Mouse (Mus musculus) brown adipose tissue, adult 24 weeks (tissue): ENCODE measurements around the gene Sars. TPM values are rescaled to one million over a fixed set of nuclear protein-coding genes. Genes with fewer than 3 reads are reported as not detected.

Experiments used
- H3K27ac ChIP-seq: fragments of 200-500 bp; replicated peaks from 2 replicates; pipeline ENCODE4 v1.5.1; 2012; ENCODE audit warnings: low read depth, mild to moderate bottlenecking, low read length
- H3K4me1 ChIP-seq: fragments of 200-500 bp; 2 replicates; pipeline ENCODE4 v1.6.1; 2012; ENCODE audit warnings: low read length, mixed read lengths; ENCODE audit not compliant: control insufficient read depth, insufficient read depth, insufficient read length
- H3K4me3 ChIP-seq: fragments of 200-500 bp; 2 replicates; pipeline ENCODE4 v1.5.1; 2012; ENCODE audit warnings: low read depth, mild to moderate bottlenecking, low read length, moderate library complexity; ENCODE audit not compliant: insufficient read depth
- polyA plus RNA-seq: library from polyadenylated mRNA; stranded (reverse); fragments of >200 nt; gene quantifications from 2 replicates; pipeline ENCODE4 v1.2.4, GENCODE M21; 2012; ENCODE audit not compliant: missing spikeins, insufficient read depth, insufficient read length

Gene Sars
- polyA plus RNA-seq, 1 experiment, result 87.8 TPM

DNA sequence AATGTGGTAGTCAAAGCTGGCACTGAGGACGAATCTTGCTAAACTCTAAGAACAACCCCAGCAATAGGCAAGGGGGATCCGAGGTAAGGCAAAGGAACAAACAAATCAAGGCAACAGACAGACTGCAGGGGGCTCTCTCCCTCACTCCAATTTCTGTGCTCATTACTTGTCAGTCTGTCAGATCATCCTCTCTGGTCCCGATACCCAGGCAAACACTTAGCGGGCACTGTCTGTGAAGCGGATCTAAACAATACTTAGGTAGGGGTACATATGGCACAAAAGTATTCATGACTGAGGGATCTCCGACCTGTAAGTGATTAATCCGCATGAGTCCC, 8.7 kb downstream of the Sars start:
- Histone ChIP-seq H3K4me1 (0 out of 2 replicates have a peak, but pooled peaks cover 2% of the 10 kb centered on the region), H3K4me3 (no peak overlapping the region), H3K27ac (no peak overlapping the region)

GRCm38 (mm10) chr3:108435701-108436379, 9.2 kb downstream of the Sars start:
- Histone ChIP-seq H3K4me1 (0 out of 2 replicates have a peak, but pooled peaks cover 2% of the 10 kb centered on the region), H3K4me3 (no peak overlapping the region), H3K27ac (no peak overlapping the region)

DNA sequence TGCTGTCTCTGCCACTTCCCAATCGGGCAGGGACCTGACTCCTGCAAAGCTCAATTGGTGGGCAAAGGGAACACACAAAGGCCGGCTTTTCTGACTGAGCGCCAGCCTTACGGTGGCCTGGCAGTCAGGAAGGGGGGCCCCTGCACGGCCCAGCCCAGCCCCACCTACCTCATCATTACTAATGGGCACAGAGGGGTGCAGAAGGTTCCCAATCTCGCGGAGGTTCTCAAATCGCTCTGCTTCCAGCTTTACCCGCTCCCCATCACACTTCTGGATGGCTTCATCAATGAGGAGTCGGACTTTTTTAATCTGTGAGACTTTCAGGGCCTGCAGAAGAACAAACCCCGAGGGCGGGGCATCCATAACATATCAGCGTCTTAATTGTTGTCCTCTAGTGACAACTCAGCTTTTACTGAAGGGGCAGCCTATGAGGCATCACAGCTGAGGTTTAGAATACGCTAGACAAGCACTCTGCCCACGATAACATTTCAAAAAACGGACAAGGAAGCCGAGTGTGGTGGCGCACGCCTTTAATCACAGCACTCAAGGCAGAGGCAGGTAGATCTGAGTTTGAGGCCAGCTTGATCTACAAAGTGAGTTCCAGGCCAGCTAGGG, 11.0 kb downstream of the Sars start:
- no peak overlapping the region for H3K4me3 ChIP-seq
- no peak overlapping the region for H3K27ac ChIP-seq
- H3K4me1 ChIP-seq, result no peaks in the 10 kb centered on the region

DNA sequence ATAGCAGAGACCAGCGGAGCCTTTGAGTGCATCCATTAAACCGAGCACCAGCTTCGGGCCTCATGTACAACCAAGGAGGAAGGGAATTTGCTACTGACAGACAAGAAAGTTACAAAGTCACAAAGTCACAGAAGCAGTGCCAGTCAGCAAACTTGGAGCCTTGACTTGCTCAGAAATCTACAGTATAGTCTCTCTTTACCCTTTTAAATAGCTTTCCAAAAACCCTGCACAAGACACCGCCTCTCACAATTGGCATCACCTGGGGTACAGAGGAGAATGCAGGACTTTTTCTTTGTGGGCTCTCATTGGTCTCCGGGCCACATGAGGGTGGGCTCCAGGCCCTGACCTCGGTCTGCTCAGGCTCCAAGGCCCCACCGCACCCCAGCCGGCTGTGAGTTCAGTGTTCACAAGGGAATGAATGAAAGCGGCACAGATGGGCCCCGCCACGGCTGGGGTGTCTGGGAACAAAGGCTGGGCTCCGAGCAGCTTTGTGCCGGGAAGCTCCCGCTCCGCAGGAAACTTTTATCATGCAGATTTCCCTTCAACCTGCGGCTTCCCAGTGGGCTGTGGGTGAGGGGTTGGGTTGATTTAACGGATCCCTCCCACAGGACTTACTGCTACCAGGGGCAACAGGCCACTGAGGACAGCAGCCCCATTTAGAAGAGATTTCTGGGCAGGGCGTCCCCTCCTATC, 11.7 kb downstream of the Sars start:
- no peak overlapping the region for H3K27ac ChIP-seq
- no peaks in the 10 kb centered on the region for H3K4me1 ChIP-seq
- no peak overlapping the region for H3K4me3 ChIP-seq

GRCm38 (mm10) chr3:108432542-108433187, 12.3 kb downstream of the Sars start:
- H3K27ac ChIP-seq, result no peak overlapping the region
- H3K4me3 ChIP-seq, result no peak overlapping the region
- no peaks in the 10 kb centered on the region for H3K4me1 ChIP-seq

GRCm38 (mm10) chr3:108425624-108426018, 19.4 kb downstream of the Sars start:
- no peak overlapping the region for H3K4me3 ChIP-seq
- no peak overlapping the region for H3K27ac ChIP-seq
- H3K4me1 ChIP-seq, result no peaks in the 10 kb centered on the region

GRCm38 (mm10) chr3:108424944-108425623, 19.9 kb downstream of the Sars start:
- Histone ChIP-seq H3K27ac (no peak overlapping the region), H3K4me3 (no peak overlapping the region)

DNA sequence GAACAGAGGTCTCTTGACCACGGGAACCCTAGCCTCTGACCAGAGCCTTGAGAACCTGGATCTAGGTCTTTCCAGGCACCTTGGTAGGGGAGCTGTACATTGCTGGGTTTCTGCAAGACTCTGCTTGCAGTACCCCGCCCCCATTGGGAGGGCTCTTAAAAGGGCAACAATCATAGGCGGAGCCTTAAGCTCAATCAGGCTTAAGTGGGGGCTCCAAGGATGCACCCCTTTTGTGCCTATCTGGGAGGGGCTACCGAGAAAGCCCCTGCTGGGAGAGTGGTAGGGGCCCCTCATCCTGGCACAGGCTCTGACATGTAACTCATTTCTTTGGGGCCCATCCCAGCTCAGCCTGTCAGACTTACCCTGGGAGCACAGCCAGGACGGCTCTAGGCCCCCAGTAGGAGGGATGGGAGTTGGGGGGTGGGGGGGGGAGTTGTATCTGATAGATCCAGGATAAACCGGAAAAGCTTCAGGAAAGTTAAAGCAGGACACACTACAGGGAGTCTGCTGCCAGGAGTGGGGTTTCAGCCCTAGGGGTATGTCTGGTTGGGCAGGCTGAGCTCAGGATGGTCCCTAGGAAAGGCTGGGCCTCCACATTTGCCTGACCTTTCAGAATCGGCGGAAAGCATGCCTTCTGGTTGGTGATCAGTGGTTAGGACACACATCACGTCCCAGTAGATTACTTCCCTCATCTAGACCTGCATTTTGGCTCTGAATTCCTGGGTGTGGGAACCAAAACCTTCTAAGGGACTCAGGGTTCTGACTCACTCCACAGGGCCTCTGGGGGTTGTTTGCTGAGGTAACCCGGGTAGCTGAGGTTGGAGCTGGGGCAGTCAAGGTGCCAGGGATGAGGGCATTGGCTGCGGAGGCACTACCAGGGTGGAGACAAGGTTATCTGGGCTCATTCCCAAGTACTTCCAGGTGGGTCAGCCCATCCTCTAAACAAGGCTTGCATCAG, 20.9 kb downstream of the Sars start:
- Histone ChIP-seq H3K27ac (no peak overlapping the region), H3K4me1 (no peaks in the 10 kb centered on the region), H3K4me3 (no peak overlapping the region)

More at GRCm38 (mm10) chr3:108424944-108425623, 19.9 kb downstream of the Sars start:
- no peaks in the 10 kb centered on the region for H3K4me1 ChIP-seq

- H3K4me3 ChIP-seq, result no peak overlapping the region
- H3K4me1 ChIP-seq, result no peaks in the 10 kb centered on the region
- no peak overlapping the region for H3K27ac ChIP-seq
These were observed 22.0 kb downstream of the Sars start for GRCm38 (mm10) chr3:108423006-108423405.

DNA sequence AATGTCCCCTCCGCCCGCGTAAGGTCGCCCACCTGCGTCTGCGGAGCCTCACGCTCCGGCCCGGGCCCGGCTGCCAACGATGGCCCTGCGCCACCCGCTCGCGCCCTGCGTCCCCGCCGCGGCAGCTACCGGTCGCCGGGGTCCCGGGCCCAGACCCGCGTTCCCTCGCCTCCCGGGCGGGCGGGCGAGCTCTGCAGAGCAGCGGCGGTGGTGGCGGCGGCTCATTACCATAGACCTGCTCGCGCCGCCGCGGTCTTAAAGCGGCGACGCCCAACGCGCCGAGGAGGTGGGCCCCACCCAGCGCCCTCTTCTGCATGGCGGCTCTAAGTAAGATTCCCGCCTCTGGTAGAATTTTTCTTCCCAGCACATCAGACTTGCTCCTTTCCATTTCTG, 29.2 kb downstream of the Sars start:
- Histone ChIP-seq H3K4me3 (peak overlapping the region; percentile 64), H3K4me1 (no peaks in the 10 kb centered on the region; the same call in none of the 2 replicates), H3K27ac (no peak overlapping the region)

- Histone ChIP-seq H3K4me1 (no peaks in the 10 kb centered on the region; the same call in none of the 2 replicates), H3K27ac (no peak within 1 kb of the TSS), H3K4me3 (peak within 1 kb of the TSS; percentile 64)
These were observed 29.9 kb downstream of the Sars start, which contains the start of gene Celsr2 for GRCm38 (mm10) chr3:108414857-108415830. Gene Celsr2, minus strand, starts transcription at chr3:108415552.

DNA sequence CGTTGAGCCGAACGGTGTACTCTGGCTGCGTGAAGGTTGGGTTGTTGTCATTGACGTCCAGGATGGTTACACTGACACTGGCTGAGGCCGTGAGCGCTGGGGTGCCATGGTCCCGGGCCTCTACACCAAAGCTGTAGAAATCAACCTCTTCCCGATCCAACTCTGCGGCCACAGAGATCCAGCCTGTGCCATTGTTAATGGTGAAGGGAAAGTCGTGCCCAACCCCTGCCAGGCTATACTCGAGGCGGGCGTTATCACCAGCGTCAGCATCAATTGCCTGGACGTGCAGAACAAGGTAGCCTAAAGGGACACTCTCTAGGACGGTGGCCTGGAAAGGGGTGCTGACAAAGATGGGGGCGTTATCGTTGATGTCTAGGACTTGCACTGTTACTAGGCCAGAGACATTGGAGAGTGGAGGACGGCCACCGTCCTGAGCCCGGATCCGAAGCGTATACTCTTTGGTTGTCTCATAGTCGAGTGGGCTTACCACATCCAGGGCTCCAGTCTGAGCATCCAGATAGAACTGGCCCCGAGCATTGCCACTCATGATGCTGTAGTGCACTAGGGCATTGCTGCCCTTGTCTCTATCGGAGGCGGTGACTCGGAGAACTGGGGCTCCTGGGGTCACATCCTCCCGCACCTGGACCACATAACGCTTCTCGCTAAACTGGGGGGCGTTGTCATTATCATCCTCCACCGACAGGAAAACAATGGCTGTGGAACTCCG, 31.2 kb downstream of the Sars start:
- H3K4me1 ChIP-seq, result no peaks in the 10 kb centered on the region; the same call in none of the 2 replicates
- no peak overlapping the region for H3K27ac ChIP-seq
- H3K4me3 ChIP-seq, result no peak overlapping the region

DNA sequence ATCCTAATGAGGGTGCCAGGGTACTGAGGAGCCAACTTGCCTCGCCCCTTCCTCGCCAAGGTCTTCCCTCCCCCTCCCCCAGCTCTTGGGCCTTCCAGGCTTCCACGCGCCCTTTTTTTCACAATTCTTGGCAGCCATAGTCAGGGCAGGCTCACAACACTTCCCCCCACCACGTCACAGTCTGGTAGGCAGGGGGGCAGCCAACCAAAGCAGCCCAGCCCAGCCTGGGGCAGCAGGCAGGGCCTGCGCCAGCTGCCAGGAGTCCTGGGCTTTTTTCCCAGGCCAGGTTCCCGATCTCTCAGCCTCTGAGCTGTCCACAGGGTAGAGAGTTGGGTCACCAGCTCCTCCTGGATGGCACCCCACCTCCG, 33.3 kb downstream of the Sars start:
- Histone ChIP-seq H3K4me1 (no peaks in the 10 kb centered on the region; the same call in 1 of the 2 replicates), H3K27ac (no peak overlapping the region), H3K4me3 (no peak overlapping the region)
